Mouse (Mus musculus): ENCODE data around the gene Ttc29. TPM values are rescaled to one million over a fixed set of nuclear protein-coding genes. Genes with fewer than 3 reads are reported as not detected.
A peak's percentile ranks its signal among the peaks of the same experiment; 100 is the strongest.

The Ttc29 gene
- polyA plus RNA-seq, 2 experiments: 0.04 TPM; not detected in 1

DNA sequence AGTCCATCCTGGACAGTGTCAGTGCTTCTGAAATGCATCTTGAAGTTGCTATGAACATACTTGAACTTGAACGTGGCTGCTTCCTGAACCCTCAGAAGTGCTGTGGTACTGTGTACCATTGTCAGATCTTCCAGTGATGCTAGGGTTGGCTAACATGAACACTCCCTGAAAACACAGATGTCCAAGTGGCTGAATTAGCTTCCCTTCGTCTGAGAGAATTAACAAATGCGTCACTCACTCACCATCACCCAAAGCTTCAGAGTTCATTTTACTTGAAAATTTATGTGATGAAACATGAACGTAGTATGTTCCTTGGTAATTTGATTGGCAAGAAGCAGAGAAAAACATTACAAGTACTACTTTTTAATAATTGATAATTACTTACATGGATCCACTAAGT lies 129.1 kb downstream of the Ttc29 start:
- DNase-seq (ENCODE audit: low spot score): no peak
- no peaks in the 10 kb centered on the region for H3K27me3 ChIP-seq (ENCODE audit: control insufficient read depth, insufficient read depth, low read length)
- H3K4me3 ChIP-seq (replicated peaks; ENCODE audit: low read length): no peak overlapping the region
- no peak overlapping the region for H3K4me2 ChIP-seq (replicated peaks; ENCODE audit: low read depth, low read length, severe bottlenecking)
- peaks cover 6% of the 10 kb centered on the region; the same call in 1 of the 2 replicates for H3K4me1 ChIP-seq (ENCODE audit: control insufficient read depth, insufficient read depth, low read length)
- H3K9me3 ChIP-seq (ENCODE audit: control insufficient read depth, low read length): no peaks in the 10 kb centered on the region
- H3K36me3 ChIP-seq (ENCODE audit: control insufficient read depth, insufficient read depth, low read length): no peaks in the 10 kb centered on the region
- TF ChIP-seq POLR2A (IDR thresholded peaks at IDR 0.05; ENCODE audit: borderline replicate concordance, extremely low read depth, insufficient read depth, insufficient read length): no peak
- H3K27ac ChIP-seq (replicated peaks; ENCODE audit: low read depth, low read length): no peak overlapping the region
- H3K9ac ChIP-seq (ENCODE audit: low read depth, low read length, severe bottlenecking): no peak overlapping the region
- 81% methylated on average over 4 of the region's 4 CpGs for WGBS
- no peak for ATAC-seq (ENCODE audit: low FRiP score, low read depth)

- Histone ChIP-seq H3K4me2 (replicated peaks; ENCODE audit: low read depth, low read length, severe bottlenecking) (no peak overlapping the region), H3K4me3 (replicated peaks; ENCODE audit: low read length) (no peak overlapping the region), H3K9me3 (ENCODE audit: control insufficient read depth, low read length) (no peaks in the 10 kb centered on the region), H3K27me3 (ENCODE audit: control insufficient read depth, insufficient read depth, low read length) (no peaks in the 10 kb centered on the region), H3K9ac (ENCODE audit: low read depth, low read length, severe bottlenecking) (no peak overlapping the region), H3K4me1 (ENCODE audit: control insufficient read depth, insufficient read depth, low read length) (peaks cover 6% of the 10 kb centered on the region; the same call in 1 of the 2 replicates), H3K27ac (replicated peaks; ENCODE audit: low read depth, low read length) (no peak overlapping the region), H3K36me3 (ENCODE audit: control insufficient read depth, insufficient read depth, low read length) (no peaks in the 10 kb centered on the region)
- ATAC-seq (ENCODE audit: low FRiP score, low read depth) (no peak), DNase-seq (ENCODE audit: low spot score) (no peak)
- WGBS: 30% methylated on average over 2 of the region's 2 CpGs
- TF ChIP-seq POLR2A (IDR thresholded peaks at IDR 0.05; ENCODE audit: borderline replicate concordance, extremely low read depth, insufficient read depth, insufficient read length): no peak
These were observed 130.9 kb downstream of the Ttc29 start for GRCm38 (mm10) chr8:78344006-78344405.

GRCm38 (mm10) chr8:78345705-78346104 lies 132.6 kb downstream of the Ttc29 start:
- Histone ChIP-seq H3K36me3 (ENCODE audit: control insufficient read depth, insufficient read depth, low read length) (no peaks in the 10 kb centered on the region), H3K27ac (replicated peaks; ENCODE audit: low read depth, low read length) (no peak overlapping the region), H3K4me1 (ENCODE audit: control insufficient read depth, insufficient read depth, low read length) (peaks cover 6% of the 10 kb centered on the region; the same call in 1 of the 2 replicates), H3K9ac (ENCODE audit: low read depth, low read length, severe bottlenecking) (no peak overlapping the region), H3K4me2 (replicated peaks; ENCODE audit: low read depth, low read length, severe bottlenecking) (no peak overlapping the region), H3K27me3 (ENCODE audit: control insufficient read depth, insufficient read depth, low read length) (no peaks in the 10 kb centered on the region), H3K9me3 (ENCODE audit: control insufficient read depth, low read length) (no peaks in the 10 kb centered on the region), H3K4me3 (replicated peaks; ENCODE audit: low read length) (no peak overlapping the region)
- DNase-seq (ENCODE audit: low spot score) (no peak), ATAC-seq (ENCODE audit: low FRiP score, low read depth) (no peak)
- WGBS: 37% methylated on average over 7 of the region's 7 CpGs
- no peak for TF ChIP-seq POLR2A (IDR thresholded peaks at IDR 0.05; ENCODE audit: borderline replicate concordance, extremely low read depth, insufficient read depth, insufficient read length)

DNA sequence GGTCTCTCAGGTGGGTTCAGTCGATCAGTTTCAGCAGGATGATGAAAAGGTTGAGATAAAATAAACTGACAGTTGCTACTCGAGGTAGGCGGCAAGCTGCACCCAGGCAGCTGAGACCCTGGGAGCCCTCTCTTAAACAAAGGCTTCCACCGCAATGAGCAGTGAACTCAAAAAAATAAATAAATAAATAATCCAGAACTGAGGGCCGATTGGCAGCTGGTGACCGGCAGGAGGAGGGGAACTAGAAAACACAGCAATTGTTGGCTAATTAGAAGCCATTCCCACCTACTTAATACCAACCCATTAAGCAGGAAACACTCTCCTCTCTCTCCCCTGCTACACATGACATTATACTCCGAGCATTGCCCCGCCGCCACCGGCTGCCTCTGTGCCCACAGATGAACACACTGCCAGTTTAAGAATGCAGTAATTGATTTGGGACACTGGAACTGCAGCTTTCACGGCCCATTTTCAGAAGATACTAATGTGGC lies 133.1 kb downstream of the Ttc29 start:
- H3K4me2 ChIP-seq (replicated peaks; ENCODE audit: low read depth, low read length, severe bottlenecking): no peak overlapping the region
- WGBS: 19% methylated on average over 11 of the region's 11 CpGs
- no peak for DNase-seq (ENCODE audit: low spot score)
- no peaks in the 10 kb centered on the region for H3K36me3 ChIP-seq (ENCODE audit: control insufficient read depth, insufficient read depth, low read length)
- H3K9ac ChIP-seq (ENCODE audit: low read depth, low read length, severe bottlenecking): no peak overlapping the region
- H3K27ac ChIP-seq (replicated peaks; ENCODE audit: low read depth, low read length): no peak overlapping the region
- no peaks in the 10 kb centered on the region for H3K9me3 ChIP-seq (ENCODE audit: control insufficient read depth, low read length)
- TF ChIP-seq POLR2A (IDR thresholded peaks at IDR 0.05; ENCODE audit: borderline replicate concordance, extremely low read depth, insufficient read depth, insufficient read length): no peak
- H3K27me3 ChIP-seq (ENCODE audit: control insufficient read depth, insufficient read depth, low read length): no peaks in the 10 kb centered on the region
- no peak overlapping the region for H3K4me3 ChIP-seq (replicated peaks; ENCODE audit: low read length)
- 0 out of 2 replicates have a peak, but pooled peaks cover under 1% of the 10 kb centered on the region for H3K4me1 ChIP-seq (ENCODE audit: control insufficient read depth, insufficient read depth, low read length)
- no peak for ATAC-seq (ENCODE audit: low FRiP score, low read depth)

DNA sequence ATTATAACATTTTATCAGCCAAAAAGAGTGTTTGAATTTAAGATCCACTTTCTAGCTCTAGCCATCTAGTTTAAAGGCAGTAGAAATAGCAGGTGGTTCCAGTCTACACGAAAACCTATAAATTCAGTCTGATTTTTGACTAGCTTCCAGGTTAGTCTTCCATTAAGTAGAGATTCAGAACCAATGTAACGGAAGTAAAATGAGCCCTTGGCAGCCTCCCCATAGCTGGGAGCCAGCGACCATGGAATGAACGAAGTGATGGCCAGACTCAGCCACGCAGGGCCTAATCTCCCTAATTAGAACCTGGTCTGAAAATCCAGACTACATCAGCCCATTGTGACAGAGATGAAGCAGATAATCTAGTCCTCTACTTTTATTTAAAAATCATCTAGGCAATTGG lies 140.8 kb downstream of the Ttc29 start:
- WGBS: 39% methylated on average over 5 of the region's 5 CpGs

More for the DNA sequence above, 140.8 kb downstream of the Ttc29 start:
- H3K27me3 ChIP-seq (ENCODE audit: control insufficient read depth, insufficient read depth, low read length): no peaks in the 10 kb centered on the region
- no peak overlapping the region for H3K9ac ChIP-seq (ENCODE audit: low read depth, low read length, severe bottlenecking)
- no peaks in the 10 kb centered on the region for H3K9me3 ChIP-seq (ENCODE audit: control insufficient read depth, low read length)
- peak; percentile 30; the same call in 1 of the 2 replicates for ATAC-seq (ENCODE audit: low FRiP score, low read depth)
- no peak overlapping the region for H3K27ac ChIP-seq (replicated peaks; ENCODE audit: low read depth, low read length)
- H3K36me3 ChIP-seq (ENCODE audit: control insufficient read depth, insufficient read depth, low read length): no peaks in the 10 kb centered on the region
- TF ChIP-seq POLR2A (IDR thresholded peaks at IDR 0.05; ENCODE audit: borderline replicate concordance, extremely low read depth, insufficient read depth, insufficient read length): no peak
- 0 out of 2 replicates have a peak, but pooled peaks cover 2% of the 10 kb centered on the region for H3K4me1 ChIP-seq (ENCODE audit: control insufficient read depth, insufficient read depth, low read length)
- peak; percentile 72 for DNase-seq (ENCODE audit: low spot score)
- no peak overlapping the region for H3K4me3 ChIP-seq (replicated peaks; ENCODE audit: low read length)
- H3K4me2 ChIP-seq (replicated peaks; ENCODE audit: low read depth, low read length, severe bottlenecking): no peak overlapping the region

All from limb, embryonic 14.5 days (tissue).